Mouse (Mus musculus): ENCODE results near the gene Cenpu. TPM values are rescaled to one million over a fixed set of nuclear protein-coding genes. Genes with fewer than 3 reads are reported as not detected.

Cenpu gene
- polyA plus RNA-seq, 1 experiment from 2014 or later = 26.7 TPM

Other genes with a start within 250 kb of the Cenpu start
- gene Acsl1, start 81.0 kb upstream of the Cenpu start, polyA plus RNA-seq (2016; fragmentation: Nextera tagmentation; extraction: Ambion mirVana) = 7.3 and 9.8 TPM in 2 replicates
- 8.2 and 8.4 TPM in 2 replicates for gene Primpol, start 65.2 kb downstream of the Cenpu start, polyA plus RNA-seq (2016; fragmentation: Nextera tagmentation; extraction: Ambion mirVana)
- 130 and 144 TPM in 2 replicates for gene Casp3, start 65.3 kb downstream of the Cenpu start, polyA plus RNA-seq (2016; fragmentation: Nextera tagmentation; extraction: Ambion mirVana)
- 9.1 TPM in 2 replicates for gene Irf2, start 187.7 kb downstream of the Cenpu start, polyA plus RNA-seq (2016; fragmentation: Nextera tagmentation; extraction: Ambion mirVana)

Data from hindbrain, embryonic 10.5 days (tissue).